Mouse (Mus musculus) myocyte (in vitro differentiated cells): ENCODE measurements at regions not wholly inside any gene's neighbourhood (a gene's known extent, or its start where the extent isn't known, plus 50 kb on each side); places are given as distances from the start of the nearest gene placed in this dataset.

Experiments used
- H3K27me3 ChIP-seq: one replicate; pipeline ENCODE4 v1.6.1; 2011; ENCODE audit not compliant: control insufficient read depth, insufficient read depth, insufficient read length
- H3K36me3 ChIP-seq: one replicate; pipeline ENCODE4 v1.6.1; 2011; ENCODE audit not compliant: control insufficient read depth, insufficient read depth
- H3K4me2 ChIP-seq: one replicate; pipeline ENCODE4 v1.6.1; 2011; ENCODE audit warnings: low read depth, control low read depth
- H3K4me3 ChIP-seq: one replicate; pipeline ENCODE4 v1.5.1; 2011; ENCODE audit warnings: mild to moderate bottlenecking, control low read depth, moderate library complexity
- H3K79me2 ChIP-seq: one replicate; pipeline ENCODE4 v1.6.1; 2011; ENCODE audit not compliant: control insufficient read depth, insufficient read depth
- H3ac ChIP-seq: one replicate; pipeline ENCODE4 v1.6.1; 2011; ENCODE audit not compliant: control insufficient read depth, insufficient read length
- CEBPB ChIP-seq: IDR thresholded peaks from 2 replicates; pipeline ENCODE4 v1.6.1; 2011; ENCODE audit warnings: mild to moderate bottlenecking, moderate library complexity; ENCODE audit not compliant: poor library complexity, insufficient read depth, severe bottlenecking
- E2F4 ChIP-seq: IDR thresholded peaks from one replicate; pipeline ENCODE4 v1.6.1; 2011; ENCODE audit warnings: mild to moderate bottlenecking, control low read depth, moderate library complexity; ENCODE audit not compliant: insufficient read depth
- MAX ChIP-seq: IDR thresholded peaks from one replicate; pipeline ENCODE4 v1.6.1; 2011; ENCODE audit warnings: low read depth, mild to moderate bottlenecking, control low read depth
- MYOD1 ChIP-seq, 3 experiments: IDR thresholded peaks; one replicate each; pipeline ENCODE4 v1.6.1; 2011; ENCODE audit warnings: control low read depth in 2 of 3, low read depth in 2 of 3, mild to moderate bottlenecking in 2 of 3, moderate library complexity in 1 of 3; ENCODE audit not compliant: insufficient read length in 2 of 3, control insufficient read depth in 1 of 3
- MYOG ChIP-seq, 3 experiments: IDR thresholded peaks; one replicate each; pipeline ENCODE4 v1.6.1; 2011; ENCODE audit warnings: control low read depth in 2 of 3, low read depth in 2 of 3, mild to moderate bottlenecking in 2 of 3; ENCODE audit not compliant: insufficient read length in 2 of 3, control insufficient read depth in 1 of 3, insufficient read depth in 1 of 3
- POLR2A ChIP-seq: IDR thresholded peaks from one replicate; pipeline ENCODE4 v1.6.1; 2011; ENCODE audit warnings: low read depth, mild to moderate bottlenecking, control low read depth, moderate library complexity; ENCODE audit not compliant: insufficient read length
- POLR2AphosphoS2 ChIP-seq: IDR thresholded peaks from one replicate; pipeline ENCODE4 v1.6.1; 2011; ENCODE audit warnings: low read depth, control low read depth; ENCODE audit not compliant: insufficient read length
- REST ChIP-seq: IDR thresholded peaks from one replicate; pipeline ENCODE4 v1.6.1; 2011; ENCODE audit warnings: mild to moderate bottlenecking, control low read depth, moderate library complexity; ENCODE audit not compliant: insufficient read depth, insufficient read length
- SRF ChIP-seq: IDR thresholded peaks from one replicate; pipeline ENCODE4 v1.6.1; 2011; ENCODE audit warnings: low read depth; ENCODE audit not compliant: control insufficient read depth, insufficient read length
- TCF12 ChIP-seq: IDR thresholded peaks from one replicate; pipeline ENCODE4 v1.6.1; 2011; ENCODE audit warnings: mild to moderate bottlenecking, control low read depth; ENCODE audit not compliant: poor library complexity, insufficient read depth, severe bottlenecking
- TCF3 ChIP-seq: IDR thresholded peaks from one replicate; pipeline ENCODE4 v1.6.1; 2011; ENCODE audit warnings: low read depth, control low read depth; ENCODE audit not compliant: insufficient read length
- USF1 ChIP-seq: IDR thresholded peaks from one replicate; pipeline ENCODE4 v1.6.1; 2011; ENCODE audit warnings: low read depth, mild to moderate bottlenecking, control low read depth, moderate library complexity

GRCm38 (mm10) chr6:103275476-103275875 lies 234.9 kb upstream of the Chl1 start:
- H3ac ChIP-seq, result no peak overlapping the region
- H3K27me3 ChIP-seq, result no peaks in the 10 kb centered on the region
- H3K4me2 ChIP-seq, result no peak overlapping the region
- TF ChIP-seq MAX (no peak), USF1 (no peak), TCF12 (no peak), SRF (no peak), E2F4 (no peak), POLR2AphosphoS2 (no peak), CEBPB (no peak), TCF3 (no peak), MYOG (IDR thresholded peaks at IDR 0.05; ENCODE audit: control insufficient read depth in 1 of 3, insufficient read depth in 1 of 3, insufficient read length in 2 of 3, low read depth in 2 of 3) (no peak), REST (no peak), POLR2A (no peak), MYOD1 (IDR thresholded peaks at IDR 0.05; ENCODE audit: control insufficient read depth in 1 of 3, insufficient read length in 2 of 3, low read depth in 2 of 3) (no peak)
- no peaks in the 10 kb centered on the region for H3K36me3 ChIP-seq
- H3K4me3 ChIP-seq, result no peak overlapping the region
- no peaks in the 10 kb centered on the region for H3K79me2 ChIP-seq

- no peak overlapping the region for H3K4me3 ChIP-seq
- no peak overlapping the region for H3K4me2 ChIP-seq
- H3K27me3 ChIP-seq, result no peaks in the 10 kb centered on the region
- H3ac ChIP-seq, result no peak overlapping the region
- no peaks in the 10 kb centered on the region for H3K36me3 ChIP-seq
- H3K79me2 ChIP-seq, result no peaks in the 10 kb centered on the region
- TF ChIP-seq TCF3 (no peak), POLR2A (no peak), POLR2AphosphoS2 (no peak), E2F4 (no peak), USF1 (no peak), TCF12 (no peak)
Measured at GRCm38 (mm10) chr6:103296015-103296414, 214.4 kb upstream of the Chl1 start.

GRCm38 (mm10) chr6:103306420-103307249 lies 203.8 kb upstream of the Chl1 start:
- no peaks in the 10 kb centered on the region for H3K27me3 ChIP-seq
- no peak overlapping the region for H3ac ChIP-seq
- no peaks in the 10 kb centered on the region for H3K79me2 ChIP-seq
- no peak overlapping the region for H3K4me2 ChIP-seq
- H3K36me3 ChIP-seq, result no peaks in the 10 kb centered on the region
- H3K4me3 ChIP-seq, result no peak overlapping the region
- TF ChIP-seq MYOD1 (IDR thresholded peaks at IDR 0.05; ENCODE audit: control insufficient read depth in 1 of 3, insufficient read length in 2 of 3, low read depth in 2 of 3) (no peak), SRF (no peak), CEBPB (no peak), USF1 (no peak)

- TF ChIP-seq CEBPB (no peak), MAX (no peak), POLR2AphosphoS2 (no peak), REST (no peak), MYOG (IDR thresholded peaks at IDR 0.05; ENCODE audit: control insufficient read depth in 1 of 3, insufficient read depth in 1 of 3, insufficient read length in 2 of 3, low read depth in 2 of 3) (no peak), MYOD1 (IDR thresholded peaks at IDR 0.05; ENCODE audit: control insufficient read depth in 1 of 3, insufficient read length in 2 of 3, low read depth in 2 of 3) (no peak), SRF (no peak), TCF12 (no peak), E2F4 (no peak), TCF3 (no peak), POLR2A (no peak)
- Histone ChIP-seq H3K4me2 (no peak overlapping the region), H3K4me3 (no peak overlapping the region), H3K36me3 (no peaks in the 10 kb centered on the region), H3ac (no peak overlapping the region), H3K27me3 (no peaks in the 10 kb centered on the region), H3K79me2 (no peaks in the 10 kb centered on the region)
Measured at GRCm38 (mm10) chr6:103307250-103307580, 203.2 kb upstream of the Chl1 start.

GRCm38 (mm10) chr6:103312149-103312548 lies 198.2 kb upstream of the Chl1 start:
- TF ChIP-seq REST (no peak), POLR2AphosphoS2 (no peak), USF1 (no peak), POLR2A (no peak), MYOD1 (IDR thresholded peaks at IDR 0.05; ENCODE audit: control insufficient read depth in 1 of 3, insufficient read length in 2 of 3, low read depth in 2 of 3) (no peak), TCF12 (no peak), SRF (no peak), E2F4 (no peak), MAX (no peak), CEBPB (no peak)
- Histone ChIP-seq H3K4me2 (no peak overlapping the region), H3K79me2 (no peaks in the 10 kb centered on the region), H3K27me3 (no peaks in the 10 kb centered on the region), H3ac (no peak overlapping the region), H3K4me3 (no peak overlapping the region), H3K36me3 (no peaks in the 10 kb centered on the region)
